Mouse (Mus musculus): Measurements from ENCODE around the gene Olfr827. TPM values are rescaled to one million over a fixed set of nuclear protein-coding genes. Genes with fewer than 3 reads are reported as not detected.

Gene Olfr827
- not detected in 2 replicates for polyA plus RNA-seq (2015; fragmentation: Nextera tagmentation; extraction: Ambion mirVana)

DNA sequence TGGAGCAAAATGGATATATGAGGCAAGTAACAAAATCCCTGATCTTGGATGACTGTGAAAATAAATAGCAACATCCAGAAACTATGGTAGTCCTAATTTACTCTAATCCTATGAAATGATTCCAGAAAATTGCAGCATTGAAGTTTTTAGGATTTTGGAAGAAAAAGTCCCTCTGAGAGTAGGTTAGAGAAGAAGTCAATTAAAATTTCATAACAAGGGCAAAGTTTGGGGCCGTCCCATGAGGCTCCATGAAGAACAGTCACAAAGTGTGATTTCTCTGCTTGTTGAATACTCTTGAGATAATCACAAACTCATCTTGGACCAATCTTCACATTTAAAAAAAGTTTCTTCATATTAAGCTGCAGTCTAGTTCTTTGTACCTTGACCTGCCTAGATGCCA, at the start of gene Olfr827:
Olfr827 (minus strand) TSS at position 101 of the 400 bp plus-strand sequence.
- no peak within 1 kb of the TSS for H3K4me2 ChIP-seq
- WGBS, result 90% methylated on average over 1 of the region's 1 CpGs
- no peak for ATAC-seq (ENCODE audit: low FRiP score, low read depth)
- H3K4me3 ChIP-seq, result no peak within 1 kb of the TSS
- no peaks in the 10 kb centered on the region for H3K36me3 ChIP-seq
- no peak within 1 kb of the TSS for H3K27ac ChIP-seq (replicated peaks)
- no peaks in the 10 kb centered on the region for H3K9me3 ChIP-seq
- no peaks in the 10 kb centered on the region for H3K4me1 ChIP-seq (replicated peaks)
- H3K27me3 ChIP-seq, result no peaks in the 10 kb centered on the region
- no peak within 1 kb of the TSS for H3K9ac ChIP-seq

DNA sequence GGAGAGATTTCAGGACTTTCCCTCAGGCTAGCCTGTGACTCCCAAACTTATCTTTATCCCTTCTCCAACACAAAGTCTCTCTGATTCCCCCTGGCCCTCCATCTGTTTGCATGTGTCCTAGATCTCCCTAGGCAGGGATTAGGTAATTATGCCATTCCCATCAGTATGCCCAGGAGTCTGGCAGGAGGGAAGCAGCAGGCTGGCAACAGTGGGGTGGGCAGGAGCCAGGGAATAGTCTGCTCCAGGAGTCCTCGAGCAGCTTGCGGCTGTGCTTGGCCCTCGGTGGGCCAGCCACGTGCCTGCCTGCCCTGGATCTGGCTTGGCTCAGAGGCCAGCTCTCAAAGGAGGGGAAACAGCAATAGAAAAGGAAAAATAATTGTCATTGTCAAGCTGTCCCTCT, 49.0 kb upstream of the Olfr827 start:
- Histone ChIP-seq H3K4me2 (no peak overlapping the region), H3K4me1 (replicated peaks) (peaks cover 4% of the 10 kb centered on the region; the same call in 1 of the 2 replicates), H3K9ac (no peak overlapping the region), H3K36me3 (no peaks in the 10 kb centered on the region), H3K27ac (replicated peaks) (no peak overlapping the region), H3K4me3 (no peak overlapping the region), H3K27me3 (no peaks in the 10 kb centered on the region), H3K9me3 (no peaks in the 10 kb centered on the region)
- ATAC-seq (ENCODE audit: low FRiP score, low read depth), result peak; percentile 65
- 23% methylated on average over 4 of the region's 4 CpGs for WGBS

DNA sequence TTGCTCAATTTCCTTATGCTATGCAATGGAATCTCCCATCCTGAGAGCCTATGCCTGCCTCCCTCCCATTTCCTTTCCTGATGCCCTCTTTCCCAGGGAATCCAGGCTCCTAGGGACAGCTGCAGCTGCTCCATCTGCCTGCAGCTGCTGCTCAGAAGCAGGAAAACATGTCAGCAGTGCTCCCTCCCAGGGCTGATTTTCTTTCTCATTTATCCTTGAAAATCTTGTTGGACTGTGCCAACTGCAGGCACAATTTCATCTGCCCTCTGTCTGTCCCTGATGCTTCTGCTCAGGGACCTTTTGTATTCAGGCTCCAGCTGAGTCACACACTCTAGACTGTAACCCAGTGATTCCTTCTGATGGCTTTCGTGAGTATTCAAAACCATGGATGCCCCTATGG, 45.3 kb upstream of the Olfr827 start:
- Histone ChIP-seq H3K27ac (replicated peaks) (no peak overlapping the region), H3K4me3 (no peak overlapping the region), H3K4me2 (no peak overlapping the region), H3K36me3 (no peaks in the 10 kb centered on the region), H3K27me3 (no peaks in the 10 kb centered on the region), H3K9me3 (no peaks in the 10 kb centered on the region), H3K9ac (no peak overlapping the region), H3K4me1 (replicated peaks) (peaks cover 4% of the 10 kb centered on the region; the same call in 1 of the 2 replicates)
- ATAC-seq (ENCODE audit: low FRiP score, low read depth), result no peak
- 62% methylated on average over 1 of the region's 1 CpGs for WGBS

DNA sequence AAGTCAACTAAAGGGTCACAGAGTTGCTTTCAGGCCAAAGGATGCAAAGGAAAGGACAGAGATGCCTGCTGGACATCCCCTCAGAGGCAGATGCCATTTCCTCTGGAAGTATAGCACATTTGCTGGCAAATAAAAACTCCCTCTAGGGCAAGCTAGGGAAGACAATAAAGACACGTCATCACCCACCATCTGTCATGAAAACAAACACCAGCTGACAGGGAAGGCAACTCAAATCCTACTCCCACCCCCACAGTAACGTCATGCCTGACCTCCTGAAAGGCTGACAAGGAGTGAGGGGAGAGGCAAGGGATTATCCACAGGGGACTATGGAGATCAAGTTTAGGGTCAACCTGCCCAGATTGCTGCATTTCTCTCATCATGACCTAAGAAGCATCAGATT, 30.1 kb upstream of the Olfr827 start:
- Histone ChIP-seq H3K9ac (no peak overlapping the region), H3K9me3 (no peaks in the 10 kb centered on the region), H3K27me3 (no peaks in the 10 kb centered on the region), H3K36me3 (no peaks in the 10 kb centered on the region), H3K4me3 (no peak overlapping the region), H3K4me2 (no peak overlapping the region), H3K4me1 (replicated peaks) (no peaks in the 10 kb centered on the region), H3K27ac (replicated peaks) (no peak overlapping the region)
- 2% methylated on average over 2 of the region's 2 CpGs for WGBS
- ATAC-seq (ENCODE audit: low FRiP score, low read depth), result no peak

DNA sequence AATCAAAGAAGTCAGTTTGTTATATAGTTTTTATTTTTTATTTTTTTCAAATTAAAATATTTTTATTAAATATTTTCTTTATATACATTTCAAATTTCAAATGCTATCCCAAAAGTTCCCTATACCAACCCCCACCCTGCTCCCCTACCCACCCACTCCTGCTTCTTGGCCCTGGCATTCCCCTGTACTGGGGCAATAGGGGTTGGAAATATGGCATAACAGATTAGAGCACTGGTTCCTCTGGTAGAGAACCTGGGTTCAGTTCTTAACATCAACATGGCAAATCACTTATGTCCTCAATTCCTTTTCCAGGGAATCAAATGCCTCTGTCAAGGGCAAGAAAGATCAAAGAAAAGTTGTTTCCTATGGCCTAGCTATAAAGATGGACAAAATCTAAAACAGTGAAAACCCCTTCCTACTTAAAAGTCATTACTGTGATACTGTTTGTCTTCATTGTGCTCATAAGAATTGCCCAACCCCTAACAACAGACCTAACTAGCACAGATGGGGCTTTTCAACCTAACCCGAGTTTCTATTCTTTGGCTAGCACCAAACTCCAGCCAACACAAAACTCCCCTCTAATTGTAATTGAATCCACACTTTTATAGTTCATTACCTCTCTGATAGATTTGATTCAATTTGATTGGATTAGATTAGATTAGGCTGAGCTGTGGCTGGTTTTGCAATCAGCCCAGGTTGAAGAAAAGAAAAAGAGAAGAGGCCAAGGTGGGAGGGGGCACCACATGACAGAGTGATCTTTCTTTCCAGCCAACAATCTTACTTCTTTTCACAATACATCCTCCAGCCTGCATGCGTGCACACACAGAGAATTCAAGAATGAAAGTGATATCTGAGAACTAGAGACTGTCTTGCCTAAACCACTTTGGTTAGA, 24.4 kb upstream of the Olfr827 start:
- no peak for ATAC-seq (ENCODE audit: low FRiP score, low read depth)
- Histone ChIP-seq H3K9me3 (no peaks in the 10 kb centered on the region), H3K27ac (replicated peaks) (no peak overlapping the region), H3K4me1 (replicated peaks) (no peaks in the 10 kb centered on the region), H3K9ac (no peak overlapping the region), H3K36me3 (no peaks in the 10 kb centered on the region), H3K4me2 (no peak overlapping the region), H3K27me3 (no peaks in the 10 kb centered on the region), H3K4me3 (no peak overlapping the region)
- WGBS, result 47% methylated on average over 2 of the region's 2 CpGs

DNA sequence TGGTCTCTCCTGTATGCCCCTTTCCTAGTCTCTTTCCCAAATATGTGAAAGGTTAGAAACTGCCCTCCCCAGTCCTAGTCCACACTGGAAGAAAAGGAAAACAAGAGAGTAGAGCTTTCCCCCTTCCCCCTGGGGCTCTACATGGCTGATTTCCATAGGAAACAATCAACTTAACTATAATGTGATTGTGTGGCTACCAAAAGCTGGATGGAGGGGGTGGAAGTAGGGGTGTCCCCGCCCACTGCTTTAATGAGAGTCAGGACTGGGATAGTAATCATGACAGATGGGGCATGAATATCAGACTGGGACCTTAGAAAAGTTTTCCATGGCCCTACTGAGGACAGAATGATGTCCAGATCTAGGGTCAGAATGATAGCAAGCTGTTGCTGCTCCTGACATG, 20.4 kb upstream of the Olfr827 start:
- Histone ChIP-seq H3K4me2 (no peak overlapping the region), H3K9me3 (no peaks in the 10 kb centered on the region), H3K4me3 (no peak overlapping the region), H3K9ac (no peak overlapping the region), H3K27me3 (no peaks in the 10 kb centered on the region), H3K36me3 (no peaks in the 10 kb centered on the region), H3K27ac (replicated peaks) (no peak overlapping the region), H3K4me1 (replicated peaks) (no peaks in the 10 kb centered on the region)
- ATAC-seq (ENCODE audit: low FRiP score, low read depth), result no peak
- WGBS, result 13% methylated on average over 1 of the region's 1 CpGs

DNA sequence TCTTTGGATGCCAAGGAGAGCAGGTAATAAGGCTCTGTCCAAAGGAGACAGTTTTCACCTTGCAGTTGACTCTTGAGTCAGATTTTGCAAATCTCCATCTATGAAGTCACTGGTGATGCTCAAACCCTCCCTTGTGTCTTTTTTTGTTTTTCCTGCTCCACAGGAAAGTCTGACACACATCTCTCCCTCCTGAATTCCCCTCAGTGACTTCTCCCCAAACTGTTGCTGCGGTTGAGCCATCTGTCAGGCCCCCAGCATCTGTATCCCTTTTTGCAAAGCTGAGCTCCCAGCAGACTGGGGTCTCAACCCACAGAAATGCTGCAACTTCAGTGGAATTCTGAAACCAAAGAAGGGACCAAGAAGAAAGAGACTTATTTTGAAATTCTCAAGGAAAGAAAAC, 17.9 kb upstream of the Olfr827 start:
- Histone ChIP-seq H3K9me3 (no peaks in the 10 kb centered on the region), H3K4me1 (replicated peaks) (no peaks in the 10 kb centered on the region), H3K36me3 (no peaks in the 10 kb centered on the region), H3K9ac (no peak overlapping the region), H3K4me3 (no peak overlapping the region), H3K27me3 (no peaks in the 10 kb centered on the region), H3K4me2 (no peak overlapping the region), H3K27ac (replicated peaks) (no peak overlapping the region)
- no peak for ATAC-seq (ENCODE audit: low FRiP score, low read depth)
- 43% methylated on average over 1 of the region's 1 CpGs for WGBS

DNA sequence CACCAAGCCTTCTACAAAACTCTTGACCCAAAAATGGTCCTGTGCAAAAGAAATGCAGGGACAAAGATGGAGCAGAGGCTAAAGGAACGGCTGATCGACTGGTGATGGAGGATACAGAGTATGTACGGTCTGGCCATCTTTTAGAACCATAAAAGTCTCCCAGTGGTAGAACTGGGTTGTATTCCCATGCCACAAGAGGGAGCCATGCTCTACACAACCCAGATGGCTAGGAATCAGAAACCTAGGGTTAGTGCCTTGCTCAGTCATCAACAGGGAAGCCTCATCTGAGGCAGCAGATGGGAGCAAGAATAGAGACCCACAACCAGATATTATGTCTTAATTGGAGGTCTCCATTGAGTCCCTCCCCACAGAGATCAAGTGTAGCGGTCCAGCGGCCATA, 15.4 kb upstream of the Olfr827 start:
- H3K27me3 ChIP-seq, result no peaks in the 10 kb centered on the region
- H3K9me3 ChIP-seq, result no peaks in the 10 kb centered on the region
- no peak overlapping the region for H3K27ac ChIP-seq (replicated peaks)
- no peak overlapping the region for H3K4me3 ChIP-seq
- WGBS, result 85% methylated on average over 5 of the region's 5 CpGs
- no peak overlapping the region for H3K4me2 ChIP-seq
- no peaks in the 10 kb centered on the region for H3K36me3 ChIP-seq
- ATAC-seq (ENCODE audit: low FRiP score, low read depth), result no peak
- no peaks in the 10 kb centered on the region for H3K4me1 ChIP-seq (replicated peaks)
- no peak overlapping the region for H3K9ac ChIP-seq

DNA sequence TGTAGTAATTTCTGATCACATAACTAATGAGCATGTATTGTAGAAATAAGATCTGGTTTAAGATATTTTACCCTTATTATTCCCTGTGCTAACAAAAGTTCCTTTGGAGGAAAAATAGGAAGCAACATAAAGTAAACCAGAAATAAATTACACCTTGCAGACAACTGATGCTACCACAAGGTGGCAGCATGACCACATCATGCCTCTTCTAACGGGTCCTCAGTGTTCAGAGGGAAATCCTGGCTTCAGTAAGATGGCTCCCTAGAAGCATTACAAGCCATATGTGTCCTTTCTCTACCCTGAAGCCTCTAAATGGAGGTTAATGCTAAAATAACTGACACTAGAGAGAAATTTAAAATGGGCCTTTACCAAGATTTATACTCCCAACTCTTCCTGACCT, 14.0 kb upstream of the Olfr827 start:
- WGBS, result 0% methylated on average over 1 of the region's 1 CpGs
- no peaks in the 10 kb centered on the region for H3K36me3 ChIP-seq
- H3K9ac ChIP-seq, result no peak overlapping the region
- peak; percentile 93 for ATAC-seq (ENCODE audit: low FRiP score, low read depth)
- H3K4me2 ChIP-seq, result no peak overlapping the region
- no peaks in the 10 kb centered on the region for H3K27me3 ChIP-seq
- H3K4me1 ChIP-seq (replicated peaks), result no peaks in the 10 kb centered on the region
- H3K9me3 ChIP-seq, result no peaks in the 10 kb centered on the region
- H3K4me3 ChIP-seq, result no peak overlapping the region
- no peak overlapping the region for H3K27ac ChIP-seq (replicated peaks)

DNA sequence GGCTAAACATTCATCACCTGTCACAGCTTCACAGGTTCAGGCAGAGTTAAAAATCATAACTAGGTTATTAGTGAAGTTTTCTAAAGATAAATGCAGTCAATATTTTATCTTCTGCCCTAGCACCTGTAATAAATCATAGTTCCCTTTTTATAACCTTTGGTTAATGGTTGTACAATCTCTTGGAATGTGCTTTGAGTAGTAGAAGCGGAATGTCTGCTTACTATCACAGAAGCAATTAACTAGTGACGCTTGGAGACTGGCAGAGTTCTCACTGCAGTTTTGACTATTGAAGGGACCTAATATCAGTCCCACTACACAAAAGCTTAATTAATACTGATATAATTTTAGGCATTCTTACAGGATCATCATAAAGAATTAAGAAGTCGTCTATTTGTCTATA, 10.8 kb upstream of the Olfr827 start:
- H3K9me3 ChIP-seq, result no peaks in the 10 kb centered on the region

DNA sequence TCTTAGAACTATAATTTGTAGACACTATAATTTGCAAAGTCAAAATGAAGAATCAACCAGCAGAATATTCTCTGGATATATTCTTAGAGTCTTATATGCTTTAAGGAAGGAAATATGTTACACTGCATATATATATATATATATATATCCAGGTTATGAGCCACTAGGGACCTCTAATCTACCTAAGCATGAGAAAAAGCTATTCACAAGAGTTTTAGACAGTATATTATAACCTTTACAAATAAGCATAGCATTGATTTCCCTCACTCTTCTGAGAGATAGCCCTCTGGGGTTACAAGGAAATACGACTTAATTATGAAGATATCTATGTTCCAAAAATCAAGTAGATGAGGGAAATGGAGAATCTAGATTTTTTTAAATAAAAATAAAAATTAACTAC, 30.1 kb downstream of the Olfr827 start, which contains the start of gene Olfr826:
Olfr826 (minus strand) TSS at position 101 of the 400 bp plus-strand sequence.
- H3K36me3 ChIP-seq, result no peaks in the 10 kb centered on the region

More for the DNA sequence above, 10.8 kb upstream of the Olfr827 start:
- Histone ChIP-seq H3K36me3 (no peaks in the 10 kb centered on the region), H3K27me3 (no peaks in the 10 kb centered on the region), H3K9ac (no peak overlapping the region), H3K4me1 (replicated peaks) (no peaks in the 10 kb centered on the region), H3K27ac (replicated peaks) (no peak overlapping the region), H3K4me2 (no peak overlapping the region), H3K4me3 (no peak overlapping the region)
- ATAC-seq (ENCODE audit: low FRiP score, low read depth), result no peak
- 85% methylated on average over 3 of the region's 3 CpGs for WGBS

DNA sequence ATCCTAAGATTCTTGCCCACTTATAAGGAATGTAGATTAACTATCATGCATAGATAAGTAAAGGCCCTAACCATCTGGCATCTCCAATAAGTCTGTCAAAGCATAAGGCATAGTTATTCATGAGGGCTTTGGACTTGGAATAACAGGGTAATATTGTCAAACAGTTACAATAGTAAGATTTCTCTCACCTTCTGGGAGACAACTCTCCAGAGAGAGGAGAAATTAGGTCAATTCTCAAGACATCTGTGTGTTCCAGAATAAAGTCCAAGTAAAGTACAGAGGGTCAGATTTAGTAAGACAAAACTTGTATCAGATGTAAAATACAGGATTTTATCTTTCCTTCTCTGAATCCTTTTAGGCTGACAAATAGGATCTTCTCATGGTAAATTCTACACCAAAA, 47.5 kb downstream of the Olfr827 start, which contains the start of gene Olfr825:
Olfr825 (minus strand) TSS at position 101 of the 400 bp plus-strand sequence.
- Histone ChIP-seq H3K9me3 (no peaks in the 10 kb centered on the region), H3K27me3 (no peaks in the 10 kb centered on the region), H3K9ac (no peak within 1 kb of the TSS), H3K4me2 (no peak within 1 kb of the TSS), H3K27ac (replicated peaks) (no peak within 1 kb of the TSS), H3K4me3 (no peak within 1 kb of the TSS), H3K4me1 (replicated peaks) (no peaks in the 10 kb centered on the region), H3K36me3 (no peaks in the 10 kb centered on the region)
- no peak for ATAC-seq (ENCODE audit: low FRiP score, low read depth)

More for the DNA sequence above, 30.1 kb downstream of the Olfr827 start, which contains the start of gene Olfr826:
- no peak within 1 kb of the TSS for H3K9ac ChIP-seq
- H3K4me3 ChIP-seq, result no peak within 1 kb of the TSS
- no peak for ATAC-seq (ENCODE audit: low FRiP score, low read depth)
- H3K4me2 ChIP-seq, result no peak within 1 kb of the TSS
- H3K4me1 ChIP-seq (replicated peaks), result no peaks in the 10 kb centered on the region
- 82% methylated on average over 1 of the region's 1 CpGs for WGBS
- H3K27ac ChIP-seq (replicated peaks), result no peak within 1 kb of the TSS
- H3K27me3 ChIP-seq, result no peaks in the 10 kb centered on the region
- H3K9me3 ChIP-seq, result no peaks in the 10 kb centered on the region
